Mouse (Mus musculus) C2C12 (cell line): ENCODE measurements around the gene Lypd6b.

Source experiments
- CTCF ChIP-seq: IDR thresholded peaks from one replicate; pipeline ENCODE4 v1.5.1; 2011; ENCODE audit not compliant: control insufficient read depth, insufficient read depth, insufficient read length
- MAX ChIP-seq: IDR thresholded peaks from one replicate; pipeline ENCODE4 v1.6.1; 2011; ENCODE audit warnings: mild to moderate bottlenecking, control low read depth
- MYOG ChIP-seq: IDR thresholded peaks from one replicate; pipeline ENCODE4 v1.6.1; 2011; ENCODE audit not compliant: control insufficient read depth, insufficient read length; ENCODE audit errors: extremely low read depth

- no peak for TF ChIP-seq MAX
- no peak for TF ChIP-seq CTCF
- no peak for TF ChIP-seq MYOG
Measured at GRCm38 (mm10) chr2:49845104-49845503, 57.6 kb downstream of the Lypd6b start.
